Mouse (Mus musculus): ENCODE results near the gene Hes3. TPM values are rescaled to one million over a fixed set of nuclear protein-coding genes. Genes with fewer than 3 reads are reported as not detected.

Hes3 gene
- total RNA-seq, 2 experiments from 2014 or later = 0.30 to 0.32 TPM

- peak; percentile 35 for TF ChIP-seq CTCF (IDR thresholded peaks at IDR 0.05)
- no peak for DNase-seq (ENCODE audit: extremely low spot score in 1 of 2, low spot score in 2 of 2)
- Histone ChIP-seq H3K27ac (no peak overlapping the region), H3K4me3 (no peak overlapping the region)
- intact Hi-C loops (cut with DNase I) = no loop called here
Measured at GRCm38 (mm10) chr4:152264867-152265568, 26.4 kb downstream of the Hes3 start.

GRCm38 (mm10) chr4:152264177-152264530 is 27.3 kb downstream of the Hes3 start:
- H3K27ac ChIP-seq = no peak overlapping the region

GRCm38 (mm10) chr4:152263512-152264176 is 27.8 kb downstream of the Hes3 start:
- intact Hi-C loops (cut with DNase I) = no loop called here
- TF ChIP-seq CTCF (IDR thresholded peaks at IDR 0.05) = no peak
- Histone ChIP-seq H3K4me3 (no peak overlapping the region), H3K27ac (no peak overlapping the region)
- no peak for DNase-seq (ENCODE audit: extremely low spot score in 1 of 2, low spot score in 2 of 2)

More at GRCm38 (mm10) chr4:152264177-152264530, 27.3 kb downstream of the Hes3 start:
- no peak for DNase-seq (ENCODE audit: extremely low spot score in 1 of 2, low spot score in 2 of 2)
- no peak overlapping the region for H3K4me3 ChIP-seq
- TF ChIP-seq CTCF (IDR thresholded peaks at IDR 0.05) = no peak
- intact Hi-C loops (cut with DNase I) = no loop called here

- Histone ChIP-seq H3K27ac (no peak overlapping the region), H3K4me3 (no peak overlapping the region)
- intact Hi-C loops (cut with DNase I) = no loop called here
- no peak for TF ChIP-seq CTCF (IDR thresholded peaks at IDR 0.05)
- no peak for DNase-seq (ENCODE audit: extremely low spot score in 1 of 2, low spot score in 2 of 2)
Measured at GRCm38 (mm10) chr4:152263089-152263488, 28.4 kb downstream of the Hes3 start.

GRCm38 (mm10) chr4:152262187-152262586 is 29.3 kb downstream of the Hes3 start:
- no peak overlapping the region for H3K27ac ChIP-seq
- H3K4me3 ChIP-seq = no peak overlapping the region
- no peak for DNase-seq (ENCODE audit: extremely low spot score in 1 of 2, low spot score in 2 of 2)
- no peak for TF ChIP-seq CTCF (IDR thresholded peaks at IDR 0.05)
- intact Hi-C loops (cut with DNase I) = no loop called here

- H3K4me3 ChIP-seq = no peak overlapping the region
- intact Hi-C loops (cut with DNase I) = no loop called here
Measured at GRCm38 (mm10) chr4:152260451-152260850, 31.0 kb downstream of the Hes3 start.

GRCm38 (mm10) chr4:152257070-152257469 is 34.4 kb downstream of the Hes3 start:
- DNase-seq (ENCODE audit: extremely low spot score in 1 of 2, low spot score in 2 of 2) = peak; percentile 65 to 77
- Histone ChIP-seq H3K4me3 (no peak overlapping the region), H3K27ac (no peak overlapping the region)
- no peak for TF ChIP-seq CTCF (IDR thresholded peaks at IDR 0.05)
- intact Hi-C loops (cut with DNase I) = no loop called here

More at GRCm38 (mm10) chr4:152260451-152260850, 31.0 kb downstream of the Hes3 start:
- TF ChIP-seq CTCF (IDR thresholded peaks at IDR 0.05) = no peak
- DNase-seq (ENCODE audit: extremely low spot score in 1 of 2, low spot score in 2 of 2) = no peak
- no peak overlapping the region for H3K27ac ChIP-seq

- intact Hi-C loops (cut with DNase I) = no loop called here
- Histone ChIP-seq H3K4me3 (no peak overlapping the region), H3K27ac (no peak overlapping the region)
- TF ChIP-seq CTCF (IDR thresholded peaks at IDR 0.05) = no peak
- DNase-seq (ENCODE audit: extremely low spot score in 1 of 2, low spot score in 2 of 2) = no peak
Measured at GRCm38 (mm10) chr4:152253183-152253759, 38.2 kb downstream of the Hes3 start.

- TF ChIP-seq CTCF (IDR thresholded peaks at IDR 0.05) = no peak; the same call in 1 of the 2 replicates
- DNase-seq (ENCODE audit: extremely low spot score in 1 of 2, low spot score in 2 of 2) = no peak
- intact Hi-C loops (cut with DNase I) = no loop called here
- Histone ChIP-seq H3K27ac (no peak overlapping the region), H3K4me3 (no peak overlapping the region)
Measured at GRCm38 (mm10) chr4:152250615-152251014, 40.8 kb downstream of the Hes3 start.

GRCm38 (mm10) chr4:152247195-152247594 is 44.3 kb downstream of the Hes3 start:
- Histone ChIP-seq H3K4me3 (no peak overlapping the region), H3K27ac (peak overlapping the region; percentile 81)
- intact Hi-C loops (cut with DNase I) = no loop called here
- TF ChIP-seq CTCF (IDR thresholded peaks at IDR 0.05) = no peak
- DNase-seq (ENCODE audit: extremely low spot score in 1 of 2, low spot score in 2 of 2) = no peak

- intact Hi-C loops (cut with DNase I) = no loop called here
- peak; percentile 65 to 71 for DNase-seq (ENCODE audit: extremely low spot score in 1 of 2, low spot score in 2 of 2)
- Histone ChIP-seq H3K4me3 (no peak overlapping the region), H3K27ac (peak overlapping the region; percentile 67)
- TF ChIP-seq CTCF (IDR thresholded peaks at IDR 0.05) = no peak
Measured at GRCm38 (mm10) chr4:152246011-152246410, 45.5 kb downstream of the Hes3 start.

Data from left cerebral cortex, adult 2 months (tissue).